Mouse (Mus musculus) myocyte (in vitro differentiated cells): ENCODE results near the gene Krtap9-3.

Experiments
- POLR2A ChIP-seq: IDR thresholded peaks from one replicate; pipeline ENCODE4 v1.6.1; 2011; ENCODE audit warnings: low read depth, mild to moderate bottlenecking, control low read depth, moderate library complexity; ENCODE audit not compliant: insufficient read length
- POLR2AphosphoS2 ChIP-seq: IDR thresholded peaks from one replicate; pipeline ENCODE4 v1.6.1; 2011; ENCODE audit warnings: low read depth, control low read depth; ENCODE audit not compliant: insufficient read length
- SRF ChIP-seq: IDR thresholded peaks from one replicate; pipeline ENCODE4 v1.6.1; 2011; ENCODE audit warnings: low read depth; ENCODE audit not compliant: control insufficient read depth, insufficient read length

GRCm38 (mm10) chr11:99566530-99566929, 31.4 kb downstream of the Krtap9-3 start, which contains the start of gene Krtap3-1:
- no peak for TF ChIP-seq POLR2AphosphoS2
- no peak for TF ChIP-seq SRF
- no peak for TF ChIP-seq POLR2A
